Mouse (Mus musculus) Patski (cell line): ENCODE measurements around the gene Naxe. TPM values are rescaled to one million over a fixed set of nuclear protein-coding genes. Genes with fewer than 3 reads are reported as not detected.

ENCODE experiments used
- ATAC-seq: fragments of 100-300 bp; one replicate; pipeline ENCODE4 v1.8.0; 2021
- CTCF ChIA-PET: fragments of 350-600 bp; sonication (Branson Sonifier 250); formaldehyde crosslinking; loops from one replicate; lab custom pipeline; 2022; ENCODE audit warnings: inconsistent platforms; lab: Charles Lee
- POLR2A ChIA-PET: fragments of 350-600 bp; sonication (Branson Sonifier 250); formaldehyde crosslinking; loops from one replicate; lab custom pipeline; 2022; ENCODE audit warnings: antibody characterized with exemption, inconsistent platforms; lab: Charles Lee
- DNase-seq: peaks from one replicate; pipeline ENCODE4 v3.0.0-alpha.2; 2011; ENCODE audit warnings: low read depth, low spot score
- H3K27me3 ChIP-seq: fragments of 371-371 bp; one replicate; pipeline ENCODE4 v1.5.1; 2021
- CTCF ChIP-seq: fragments of 100-300 bp; IDR thresholded peaks from one replicate; pipeline ENCODE4 v1.5.1; 2021
- in situ Hi-C: fragments of 300-500 bp; cut with MboI; formaldehyde crosslinking; loops from 3 replicates; pipeline ENCODE4 v1.11.1; 2018; ENCODE audit warnings: low pct_unique_long_range_greater_than_20kb, mixed read lengths
- polyA plus RNA-seq: library from polyadenylated mRNA; unstranded; gene quantifications from one replicate; pipeline ENCODE4 v1.2.3, GENCODE M21; 2021

Naxe gene
- polyA plus RNA-seq, 1 experiment from 2014 or later = 198 TPM

DNA sequence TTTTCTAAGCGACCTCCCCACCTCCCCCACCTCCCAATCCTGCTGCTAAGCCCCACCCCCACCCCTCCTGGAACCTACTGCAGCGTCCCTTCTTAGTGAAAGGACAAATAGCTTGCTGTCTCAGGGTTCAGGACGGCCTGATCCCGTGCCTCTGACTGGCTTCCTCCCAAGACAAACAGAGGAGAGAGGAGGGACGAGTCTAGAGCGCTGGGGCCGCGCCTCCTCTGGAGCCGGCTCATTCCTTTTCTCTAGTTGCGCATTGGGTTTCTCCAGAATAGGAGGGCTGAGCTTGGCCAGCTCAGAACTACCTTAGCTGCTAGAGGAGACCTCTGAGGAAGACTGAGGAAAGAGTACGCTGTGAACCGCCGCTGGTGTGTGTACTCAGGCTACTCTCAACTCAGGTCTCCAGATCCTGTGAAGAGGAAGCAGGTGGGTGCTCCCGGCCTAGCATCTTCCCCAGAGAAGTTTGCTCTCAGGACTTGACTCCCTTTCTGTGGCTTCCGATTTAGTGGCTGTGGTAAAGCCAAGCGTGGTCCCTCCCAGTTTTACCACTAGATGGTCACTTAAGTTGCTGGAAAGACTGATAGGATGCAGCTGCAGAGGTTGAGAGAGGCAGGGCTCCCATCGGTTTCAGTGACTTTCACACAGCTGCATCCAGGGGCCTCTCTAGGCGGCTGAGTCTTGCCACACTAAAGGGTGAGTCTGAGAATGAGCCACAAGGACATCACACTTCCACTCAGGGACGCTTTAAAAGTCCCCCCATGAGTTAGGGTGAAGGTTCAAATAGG lies 27.5 kb downstream of the Naxe start:
- H3K27me3 ChIP-seq = peaks cover 8% of the 10 kb centered on the region
- ATAC-seq (no peak), DNase-seq (no peak)
- in situ Hi-C loops = no loop called here
- ChIA-PET POLR2A (no interaction called here), CTCF (interaction anchor here (1.5 to 1.7 kb wide), 3 partner anchors 10 to 40 kb away, joined by 3 to 4 read pairs (median 4); no protein-coding TSS in a partner anchor)
- no peak for TF ChIP-seq CTCF

DNA sequence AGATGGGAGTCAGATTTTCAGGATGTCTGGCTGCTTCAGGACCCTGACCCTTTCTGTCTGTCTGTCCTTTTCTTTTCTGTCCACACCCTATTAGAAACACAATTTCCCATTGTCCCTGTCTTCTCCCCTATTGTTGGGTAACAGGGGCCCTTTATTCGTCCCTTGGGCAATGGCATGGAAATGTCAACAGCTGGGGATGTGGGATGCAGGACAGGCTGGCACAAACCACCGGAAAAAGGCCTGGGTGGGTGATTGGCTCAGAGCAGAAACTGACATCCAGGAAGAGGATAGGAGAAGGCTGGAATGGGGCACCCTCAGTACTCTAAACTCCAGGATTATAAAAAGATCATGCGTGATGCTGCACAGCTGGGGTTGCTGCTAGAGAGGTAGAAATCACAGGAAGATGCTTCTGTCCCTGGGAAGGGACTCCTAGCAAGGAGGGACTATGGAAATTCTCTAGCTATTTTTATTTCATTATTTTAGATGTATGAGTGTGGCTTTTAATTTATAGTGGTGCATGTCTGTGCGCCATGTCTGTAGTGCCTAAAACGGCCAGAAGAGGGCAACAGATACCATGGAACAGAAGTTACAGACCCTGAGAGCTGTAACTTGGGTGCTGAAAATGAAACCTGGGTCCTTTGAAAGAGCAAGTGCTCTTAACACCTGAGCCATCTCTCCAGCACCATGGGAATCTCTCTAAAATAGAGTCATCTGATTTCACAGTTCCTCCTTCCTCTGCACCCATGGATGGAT lies 30.7 kb downstream of the Naxe start, which contains the start of gene Hapln2:
Hapln2 (minus strand) TSS at position 150 of the 753 bp plus-strand sequence.
- ATAC-seq (no peak), DNase-seq (no peak)
- POLR2A ChIA-PET = no interaction called here
- TF ChIP-seq CTCF = no peak
- in situ Hi-C loops = no loop called here
- CTCF ChIA-PET = interaction anchor here (0.9 to 1.8 kb wide), 9 partner anchors 9 to 58 kb away, joined by 3 to 5 read pairs (median 3); partner anchors contain the start of gene Gpatch4
- peaks cover 37% of the 10 kb centered on the region for H3K27me3 ChIP-seq

DNA sequence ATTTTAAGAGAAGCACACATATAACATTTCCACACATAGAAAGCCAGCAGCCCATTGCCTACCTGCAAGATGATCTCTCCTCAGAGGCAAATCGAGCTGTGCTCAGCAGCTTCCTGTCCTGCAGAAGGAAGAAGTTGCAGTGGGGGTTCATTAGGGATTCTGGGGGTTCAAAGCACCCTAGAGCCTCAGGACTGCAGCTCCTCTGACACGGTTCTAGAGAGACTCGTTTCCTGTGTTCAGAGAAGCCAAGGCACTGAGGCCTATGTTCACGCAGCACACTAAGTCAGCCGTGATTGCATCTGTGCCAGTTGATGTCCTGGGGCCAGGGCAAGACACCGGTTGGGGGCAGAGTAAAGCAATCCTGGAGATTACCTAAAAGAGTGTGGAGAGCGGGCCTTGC lies 31.5 kb downstream of the Naxe start:
- ATAC-seq (no peak), DNase-seq (no peak)
- POLR2A ChIA-PET = no interaction called here
- H3K27me3 ChIP-seq = peaks cover 45% of the 10 kb centered on the region
- no peak for TF ChIP-seq CTCF
- CTCF ChIA-PET = interaction anchor here (0.8 to 1.5 kb wide), 7 partner anchors 16 to 216 kb away, joined by 3 to 5 read pairs (median 4); partner anchors contain the start of gene Gpatch4
- in situ Hi-C loops = no loop called here

DNA sequence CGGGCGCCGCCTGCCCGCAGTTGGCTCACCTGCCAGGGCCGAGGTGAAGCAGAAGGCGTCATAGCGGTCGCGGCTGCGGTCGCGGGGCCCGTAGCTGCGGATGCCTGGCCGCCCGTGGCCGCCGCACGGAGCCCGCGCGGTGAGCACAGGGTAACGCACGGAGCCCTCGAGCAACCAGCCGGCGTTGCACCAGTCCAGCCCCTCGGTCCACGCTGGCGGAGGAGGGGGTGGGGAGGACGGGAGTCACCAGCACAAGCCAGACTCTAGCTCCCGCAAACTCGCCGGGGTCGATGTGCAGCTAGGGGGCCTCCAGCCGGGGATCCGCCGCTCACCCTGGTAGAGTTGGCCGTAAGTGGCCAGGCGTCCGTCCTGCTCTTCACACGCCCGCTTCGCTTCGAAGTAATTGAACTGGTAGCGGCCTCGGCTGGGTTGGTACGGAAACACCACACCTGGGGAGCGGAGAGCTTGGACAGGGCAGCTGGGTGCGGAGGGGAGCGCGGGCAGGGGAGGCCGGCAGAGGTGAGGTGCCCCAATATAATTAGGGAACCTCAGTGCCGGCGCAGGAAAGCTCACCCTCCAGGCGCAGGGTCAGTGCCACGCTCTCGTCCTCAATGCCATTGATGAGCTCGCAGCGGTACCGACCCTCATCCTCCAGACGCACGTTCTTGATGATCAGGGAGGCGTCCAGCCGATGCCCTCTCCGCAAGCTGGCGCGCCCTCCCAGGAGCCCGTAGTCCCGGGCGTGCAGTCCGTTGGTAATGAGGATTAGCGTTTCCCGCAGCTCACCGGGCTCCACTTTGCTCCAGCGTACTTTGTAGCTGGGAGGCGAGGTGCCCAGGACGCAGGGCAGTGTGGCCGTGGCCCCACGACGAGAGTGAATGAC lies 34.9 kb downstream of the Naxe start:
- ATAC-seq (no peak), DNase-seq (no peak)
- POLR2A ChIA-PET = interaction anchor here (0.5 to 0.6 kb wide), 2 partner anchors 14 to 73 kb away, joined by 3 read pairs; no protein-coding TSS in a partner anchor
- in situ Hi-C loops = no loop called here
- peaks cover 68% of the 10 kb centered on the region for H3K27me3 ChIP-seq
- CTCF ChIA-PET = interaction anchor here (0.8 to 4.1 kb wide), 4 partner anchors 9 to 52 kb away, joined by 3 to 25 read pairs (median 3); partner anchors contain the start of gene Nes
- no peak for TF ChIP-seq CTCF

DNA sequence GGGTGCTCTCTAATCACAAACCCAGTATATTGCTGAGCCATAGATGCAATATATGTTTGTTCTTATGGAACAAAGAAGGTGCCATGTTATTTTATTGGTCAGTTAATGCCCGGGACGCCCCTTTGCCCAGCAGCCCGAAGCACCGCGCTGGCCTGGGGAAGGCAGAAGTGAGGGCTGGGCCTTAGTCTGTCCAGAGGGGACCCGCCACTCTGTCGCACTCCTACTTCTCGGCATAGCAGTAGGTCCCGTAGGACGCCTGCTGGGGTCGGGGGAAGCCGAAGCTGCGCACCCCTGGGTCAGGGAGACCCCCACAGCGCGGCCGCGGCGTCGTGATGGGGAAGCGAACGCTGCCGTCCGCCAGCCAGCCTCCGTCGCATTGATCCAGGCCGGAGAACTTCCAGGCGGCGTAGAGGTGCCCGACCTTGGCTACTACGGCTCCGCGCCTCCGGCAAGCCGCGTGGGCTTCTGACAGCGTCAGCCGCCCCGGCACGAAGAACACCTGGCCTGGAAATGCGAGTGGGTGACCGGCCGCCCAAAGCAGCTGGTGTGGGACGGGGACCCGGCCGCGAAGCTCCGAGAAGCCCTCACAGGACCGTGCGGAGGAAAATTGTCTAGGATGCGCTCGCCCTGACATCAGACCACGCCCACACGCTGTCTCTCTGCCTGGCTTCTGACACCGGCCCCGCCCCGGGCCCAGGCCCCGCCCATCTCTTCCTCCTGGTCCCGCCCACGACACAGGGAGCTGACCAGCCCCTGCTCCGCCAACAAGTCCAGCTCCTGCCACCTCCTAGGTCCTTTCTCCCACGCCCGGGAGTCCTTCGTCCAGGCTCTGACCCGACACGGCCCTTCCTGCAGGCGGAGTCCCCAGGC lies 35.7 kb downstream of the Naxe start:
- H3K27me3 ChIP-seq = peaks cover 75% of the 10 kb centered on the region
- ChIA-PET POLR2A (no interaction called here), CTCF (interaction anchor here (0.8 to 4.1 kb wide), 2 partner anchors 12 to 52 kb away, joined by 3 to 25 read pairs; partner anchors contain the start of gene Nes)
- ATAC-seq = peak; percentile 95
- TF ChIP-seq CTCF = no peak
- peak; percentile 47 for DNase-seq
- in situ Hi-C loops = no loop called here

DNA sequence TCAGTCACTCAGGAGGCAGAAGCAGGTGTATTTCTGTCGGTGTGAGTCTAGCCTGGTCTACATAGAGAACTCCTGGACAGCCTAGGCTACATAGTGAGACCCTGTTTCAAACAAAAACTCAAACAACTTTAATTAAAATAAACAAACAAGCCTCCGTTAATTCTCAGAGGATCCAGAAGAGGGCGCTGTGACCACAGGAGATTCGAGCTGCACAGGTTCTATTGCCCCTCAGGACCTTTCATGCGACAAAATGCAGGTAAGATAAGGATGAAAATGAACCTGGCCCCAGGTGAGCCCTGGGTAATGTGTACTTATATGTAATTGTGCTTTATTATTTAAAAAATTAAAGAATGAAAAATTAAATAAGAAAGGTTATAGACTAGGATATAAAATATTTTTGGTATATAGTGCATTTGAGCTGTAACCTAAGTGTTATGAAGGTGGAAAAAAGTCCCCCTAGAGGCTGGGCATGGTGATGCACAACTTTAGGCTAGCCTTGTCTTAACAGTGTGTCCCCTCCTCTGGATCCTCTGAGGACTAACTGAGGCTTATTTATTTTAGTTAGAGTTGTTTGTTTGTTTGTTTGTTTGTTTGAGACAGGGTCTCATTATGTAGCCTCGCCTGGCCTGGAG lies 47.5 kb downstream of the Naxe start:
- CTCF ChIA-PET = interaction anchor here (0.6 to 5.7 kb wide), 16 partner anchors 10 to 194 kb away, joined by 3 to 67 read pairs (median 4); partner anchors contain the start of genes Bcan and Mef2d
- DNase-seq = no peak
- ATAC-seq = no peak
- POLR2A ChIA-PET = interaction anchor here (0.6 kb wide), 1 partner anchor 199 kb away, joined by 3 read pairs; no protein-coding TSS in a partner anchor
- in situ Hi-C loops = loop anchor here (10.0 kb wide), 1 partner anchor 54 kb away; no protein-coding TSS in a partner anchor
- peak; percentile 88 for TF ChIP-seq CTCF
- H3K27me3 ChIP-seq = peaks cover 30% of the 10 kb centered on the region

Other genes with a start within 250 kb of the Naxe start
- 2.8 TPM for gene Pear1, start 234.2 kb downstream of the Naxe start, polyA plus RNA-seq
- gene Sh2d2a, start 211.7 kb downstream of the Naxe start, polyA plus RNA-seq = not detected
- gene Prcc, start 172.9 kb downstream of the Naxe start, polyA plus RNA-seq = 72.2 TPM
- gene Hdgf, start 152.2 kb downstream of the Naxe start, polyA plus RNA-seq = 503 TPM
- 166 TPM for gene Mrpl24, start 139.0 kb downstream of the Naxe start, polyA plus RNA-seq
- 38.5 TPM for gene Isg20l2, start 128.2 kb downstream of the Naxe start, polyA plus RNA-seq
- gene Rrnad1, start 127.8 kb downstream of the Naxe start, polyA plus RNA-seq = 24.6 TPM
- 0.59 TPM for gene Crabp2, start 109.8 kb downstream of the Naxe start, polyA plus RNA-seq
- gene Nes, start 87.4 kb downstream of the Naxe start, polyA plus RNA-seq = 45.0 TPM
- gene Bcan, start 58.3 kb downstream of the Naxe start, polyA plus RNA-seq = 0.28 TPM
- gene Hapln2, start 30.9 kb downstream of the Naxe start, polyA plus RNA-seq = 0.32 TPM
- gene Gpatch4, start 15.4 kb downstream of the Naxe start, polyA plus RNA-seq = 32.8 TPM
- not detected for gene Ttc24, start 19.8 kb upstream of the Naxe start, polyA plus RNA-seq
- gene Iqgap3, start 23.5 kb upstream of the Naxe start, polyA plus RNA-seq = 55.8 TPM
- gene Mef2d, start 83.9 kb upstream of the Naxe start, polyA plus RNA-seq = 62.7 TPM
- gene Rhbg, start 196.2 kb upstream of the Naxe start, polyA plus RNA-seq = not detected
- 0.19 TPM for gene Gm38392, start 228.7 kb upstream of the Naxe start, polyA plus RNA-seq
- 6.3 TPM for gene Tsacc, start 238.5 kb upstream of the Naxe start, polyA plus RNA-seq
- 573 TPM for gene Cct3, start 238.6 kb upstream of the Naxe start, polyA plus RNA-seq